ENCODE assay signal across 24 mouse cellular contexts in genomic region chr14:45614822-45615221, GRCm38 (mm10). TPM values are rescaled to one million over a fixed set of nuclear protein-coding genes. Genes with fewer than 3 reads are reported as not detected.
DNase-seq lines count a peak whose midpoint lies in the region; ATAC-seq and TF ChIP-seq lines count a peak whose summit lies in the region.
"Had no signal": no experiment of that assay in that cellular context is flagged by ENCODE, and none has a peak within 500 bp of the region (broad histone marks: within the 10 kb centered on the region; RNA-seq: fewer than 3 reads in every experiment).

No protein-coding gene starts in this region.

- 70% methylated on average over 4 of the region's 4 CpGs for WGBS in forebrain, postnatal 0 days
- WGBS in forebrain, embryonic 12.5 days, result 74% methylated on average over 4 of the region's 4 CpGs
- 12% methylated on average over 4 of the region's 4 CpGs for WGBS in heart, embryonic 12.5 days
- WGBS in lung, embryonic 14.5 days, result 29% methylated on average over 4 of the region's 4 CpGs
- 53% methylated on average over 4 of the region's 4 CpGs for WGBS in kidney, embryonic 14.5 days

- no peak for TF ChIP-seq POLR2A in brain, embryonic 14.5 days (IDR thresholded peaks at IDR 0.05; ENCODE audit: borderline replicate concordance, extremely low read depth, insufficient read depth, insufficient read length, poor library complexity, severe bottlenecking)

- no peaks in the 10 kb centered on the region for H3K9me3 ChIP-seq in forebrain, postnatal 0 days (ENCODE audit: low read length)
- H3K9me3 ChIP-seq in forebrain, embryonic 12.5 days, result no peaks in the 10 kb centered on the region
- H3K9me3 ChIP-seq in heart, embryonic 12.5 days (replicated peaks), result no peaks in the 10 kb centered on the region
- no peaks in the 10 kb centered on the region for H3K9me3 ChIP-seq in lung, embryonic 14.5 days (ENCODE audit: low read depth, low read length)
- no peaks in the 10 kb centered on the region for H3K9me3 ChIP-seq in kidney, embryonic 14.5 days (ENCODE audit: control insufficient read depth, low read length)
- H3K9me3 ChIP-seq: hindbrain, embryonic 13.5 days; limb, embryonic 10.5 days; limb, embryonic 15.5 days; liver, embryonic 13.5 days; midbrain, embryonic 10.5 days had no signal

- no peak for TF ChIP-seq CTCF in forebrain, postnatal 0 days (IDR thresholded peaks at IDR 0.05; ENCODE audit: low read depth)
- TF ChIP-seq CTCF in lung, embryonic 14.5 days (IDR thresholded peaks at IDR 0.05; ENCODE audit: low read depth), result no peak
- TF ChIP-seq CTCF in brain, embryonic 14.5 days (IDR thresholded peaks at IDR 0.05; ENCODE audit: borderline replicate concordance, extremely low read depth, insufficient read depth, insufficient read length), result no peak

- H3K4me2 ChIP-seq in forebrain, postnatal 0 days (ENCODE audit: low read depth), result no peak overlapping the region
- no peak overlapping the region for H3K4me2 ChIP-seq in forebrain, embryonic 12.5 days
- H3K4me2 ChIP-seq in heart, embryonic 12.5 days, result no peak overlapping the region
- no peak overlapping the region for H3K4me2 ChIP-seq in lung, embryonic 14.5 days
- no peak overlapping the region for H3K4me2 ChIP-seq in kidney, embryonic 14.5 days (replicated peaks; ENCODE audit: low read depth, low read length)
- H3K4me2 ChIP-seq: hindbrain, embryonic 13.5 days; limb, embryonic 15.5 days; liver, embryonic 13.5 days had no signal

- H3K4me3 ChIP-seq in forebrain, postnatal 0 days (ENCODE audit: low read depth, low read length), result no peak overlapping the region
- H3K4me3 ChIP-seq in forebrain, embryonic 12.5 days (replicated peaks), result no peak overlapping the region
- no peak overlapping the region for H3K4me3 ChIP-seq in heart, embryonic 12.5 days
- H3K4me3 ChIP-seq in lung, embryonic 14.5 days (ENCODE audit: low read depth, low read length), result no peak overlapping the region
- H3K4me3 ChIP-seq in kidney, embryonic 14.5 days (ENCODE audit: low read length), result no peak overlapping the region
- H3K4me3 ChIP-seq: erythroblast, embryonic 14.5 days; hindbrain, embryonic 13.5 days; limb, embryonic 10.5 days; limb, embryonic 15.5 days; liver, embryonic 13.5 days; midbrain, embryonic 10.5 days had no signal

- DNase-seq in forebrain, postnatal 0 days, result no peak
- DNase-seq in heart, adult 18-20 months, result no peak
- DNase-seq in lung, embryonic 14.5 days, result peak; percentile 4
- DNase-seq in lung, postnatal 4 days, result no peak
- DNase-seq in brain, embryonic 14.5 days (ENCODE audit: low read depth), result peak; percentile 17
- DNase-seq: cerebellum, adult 2 months; cerebellum, postnatal 14 days; gastrocnemius, postnatal 25 days; kidney, adult 8-10 months; kidney, postnatal 10 days; layer of hippocampus, postnatal 36 days; liver, embryonic 13.5 days; lung, adult 2 months; lung, postnatal 14 days had no signal

- peaks cover 44% of the 10 kb centered on the region for H3K36me3 ChIP-seq in forebrain, postnatal 0 days (ENCODE audit: insufficient read depth)
- peaks cover 45% of the 10 kb centered on the region for H3K36me3 ChIP-seq in forebrain, embryonic 12.5 days (replicated peaks)
- H3K36me3 ChIP-seq in heart, embryonic 12.5 days, result peaks cover 43% of the 10 kb centered on the region
- H3K36me3 ChIP-seq in lung, embryonic 14.5 days (ENCODE audit: insufficient read depth), result peaks cover 25% of the 10 kb centered on the region; the same call in 1 of the 2 replicates
- peaks cover 15% of the 10 kb centered on the region; the same call in 1 of the 2 replicates for H3K36me3 ChIP-seq in kidney, embryonic 14.5 days (ENCODE audit: control insufficient read depth, insufficient read depth, low read length)

- H3K9ac ChIP-seq in forebrain, postnatal 0 days, result no peak overlapping the region
- no peak overlapping the region for H3K9ac ChIP-seq in forebrain, embryonic 12.5 days
- no peak overlapping the region for H3K9ac ChIP-seq in heart, embryonic 12.5 days
- H3K9ac ChIP-seq in lung, embryonic 14.5 days, result no peak overlapping the region
- no peak overlapping the region for H3K9ac ChIP-seq in kidney, embryonic 14.5 days (ENCODE audit: low read depth, low read length)
- H3K9ac ChIP-seq: hindbrain, embryonic 13.5 days; limb, embryonic 15.5 days; liver, embryonic 13.5 days had no signal

- H3K27ac ChIP-seq in forebrain, postnatal 0 days (ENCODE audit: low read depth, low read length), result no peak overlapping the region
- H3K27ac ChIP-seq in forebrain, embryonic 12.5 days, result no peak overlapping the region
- H3K27ac ChIP-seq in heart, embryonic 12.5 days (ENCODE audit: poor library complexity, severe bottlenecking), result peak overlapping the region; percentile 82
- H3K27ac ChIP-seq in lung, embryonic 14.5 days (ENCODE audit: low read depth), result no peak overlapping the region
- no peak overlapping the region for H3K27ac ChIP-seq in kidney, embryonic 14.5 days (ENCODE audit: low read depth, low read length)
- H3K27ac ChIP-seq: hindbrain, embryonic 13.5 days; limb, embryonic 10.5 days; limb, embryonic 15.5 days; liver, embryonic 13.5 days; midbrain, embryonic 10.5 days had no signal

- ATAC-seq in forebrain, postnatal 0 days, result peak; percentile 42
- ATAC-seq in forebrain, embryonic 12.5 days (ENCODE audit: low FRiP score), result no peak
- peak; percentile 58; the same call in 1 of the 2 replicates for ATAC-seq in heart, embryonic 12.5 days (ENCODE audit: insufficient number of reproducible peaks, low FRiP score)
- no peak for ATAC-seq in lung, embryonic 14.5 days (ENCODE audit: insufficient read depth)
- ATAC-seq in kidney, embryonic 14.5 days (ENCODE audit: low FRiP score, low TSS enrichment), result no peak
- ATAC-seq: CD4-positive, CD25-positive, alpha-beta regulatory T cell, adult 4 months; intestine, embryonic 16.5 days had no signal

- H3K27me3 ChIP-seq in forebrain, postnatal 0 days (ENCODE audit: insufficient read depth, low read length), result no peaks in the 10 kb centered on the region
- H3K27me3 ChIP-seq in forebrain, embryonic 12.5 days, result no peaks in the 10 kb centered on the region
- no peaks in the 10 kb centered on the region for H3K27me3 ChIP-seq in heart, embryonic 12.5 days (replicated peaks)
- no peaks in the 10 kb centered on the region for H3K27me3 ChIP-seq in lung, embryonic 14.5 days (ENCODE audit: insufficient read depth, low read length)
- no peaks in the 10 kb centered on the region for H3K27me3 ChIP-seq in kidney, embryonic 14.5 days (ENCODE audit: control insufficient read depth, insufficient read depth, low read length)
- H3K27me3 ChIP-seq: hindbrain, embryonic 13.5 days; limb, embryonic 15.5 days; liver, embryonic 13.5 days had no signal

- no peaks in the 10 kb centered on the region for H3K4me1 ChIP-seq in forebrain, postnatal 0 days (ENCODE audit: insufficient read depth)
- H3K4me1 ChIP-seq in forebrain, embryonic 12.5 days, result peaks cover 6% of the 10 kb centered on the region; the same call in 1 of the 2 replicates
- H3K4me1 ChIP-seq in heart, embryonic 12.5 days (replicated peaks), result peaks cover 48% of the 10 kb centered on the region
- 0 out of 2 replicates have a peak, but pooled peaks cover 3% of the 10 kb centered on the region for H3K4me1 ChIP-seq in lung, embryonic 14.5 days (ENCODE audit: insufficient read depth)
- no peaks in the 10 kb centered on the region for H3K4me1 ChIP-seq in kidney, embryonic 14.5 days (ENCODE audit: control insufficient read depth, insufficient read depth, low read length)
- H3K4me1 ChIP-seq: limb, embryonic 15.5 days; midbrain, embryonic 10.5 days had no signal

RNA-seq across cellular contexts. Expression of gene Ddhd1, which starts 43.1 kb away (rescaled TPM):
- 46.7 and 50.1 TPM in 2 replicates for total RNA-seq in forebrain, postnatal 0 days (2014; rRNA removed)
- polyA plus RNA-seq in forebrain, postnatal 0 days (2015; fragmentation: Nextera tagmentation; extraction: Ambion mirVana), result 7.2 and 12.0 TPM in 2 replicates
- 16.7 and 16.8 TPM in 2 replicates for polyA plus RNA-seq in forebrain, embryonic 12.5 days (2016; fragmentation: Nextera tagmentation; extraction: Ambion mirVana)
- 12.6 and 16.3 TPM in 2 replicates for polyA plus RNA-seq in heart, embryonic 12.5 days (2016; fragmentation: Nextera tagmentation; extraction: Ambion mirVana)
- 10 to 100 TPM in 1 of 2 experiments, 1 to 10 TPM in 1; 7.2 to 11.0 TPM for total RNA-seq in heart, adult 18-20 months (2021)
- 7.2 and 8.5 TPM in 2 replicates for polyA plus RNA-seq in lung, embryonic 14.5 days (2014; fragmentation: Nextera tagmentation; extraction: Ambion mirVana)
- polyA plus RNA-seq in brain, embryonic 14.5 days (2012; rRNA removed), result 38.7 and 47.3 TPM in 2 replicates
- polyA plus RNA-seq in kidney, embryonic 14.5 days (2014; fragmentation: Nextera tagmentation; extraction: Ambion mirVana), result 8.1 and 10.0 TPM in 2 replicates

Comparison
In these comparisons a context has a peak if more than half of its experiments do, and no peak if none do; other contexts are left out.
1. ATAC-seq: peak in forebrain, postnatal 0 days (single experiment) and heart, embryonic 12.5 days (single experiment); none in forebrain, embryonic 12.5 days (single experiment), lung, embryonic 14.5 days (single experiment) and kidney, embryonic 14.5 days (single experiment).
2. DNase-seq: peak in lung, embryonic 14.5 days (single experiment) and brain, embryonic 14.5 days (single experiment); none in forebrain, postnatal 0 days (single experiment), heart, adult 18-20 months (0 of 2) and lung, postnatal 4 days (0 of 2).